Mouse (Mus musculus): Measurements from ENCODE around the gene Hnrnpa3.

DNA sequence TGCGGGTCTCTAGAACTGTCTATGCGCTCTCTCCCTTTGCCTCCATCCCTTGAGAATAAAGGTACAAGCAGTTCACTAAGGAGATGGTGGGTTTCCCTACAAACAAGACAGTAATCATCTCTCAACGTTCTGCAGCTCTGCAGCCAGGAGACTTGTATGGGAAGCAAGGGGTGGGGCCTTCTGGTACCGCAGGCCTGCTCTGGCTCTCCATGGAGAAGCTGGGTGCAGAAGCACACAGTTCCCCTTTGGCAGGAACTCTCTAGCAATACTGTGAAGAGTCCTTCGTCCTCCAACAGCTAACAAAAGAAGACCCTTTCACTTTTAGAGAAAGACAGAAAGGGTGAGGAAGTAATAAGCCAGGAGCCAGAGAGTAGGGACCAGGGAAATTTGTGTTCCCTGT lies 37.3 kb downstream of the Hnrnpa3 start:
- TF ChIP-seq CTCF (IDR thresholded peaks at IDR 0.05; ENCODE audit: borderline replicate concordance, control insufficient read depth, extremely low read depth, insufficient read depth, low read length, poor library complexity), result no peak
- TF ChIP-seq POLR2A (IDR thresholded peaks at IDR 0.05; ENCODE audit: control insufficient read depth, extremely low read depth, insufficient read depth, low read length, poor library complexity), result no peak
